Mouse (Mus musculus): Measurements from ENCODE around the gene Ntf5. TPM values are rescaled to one million over a fixed set of nuclear protein-coding genes. Genes with fewer than 3 reads are reported as not detected.
A peak's percentile ranks its signal among the peaks of the same experiment; 100 is the strongest.

The Ntf5 gene
- total RNA-seq, 2 experiments from 2014 or later = not detected

- intact Hi-C loops (cut with DNase I) = no loop called here
- DNase-seq (ENCODE audit: low spot score in 2 of 2) = no peak
These were observed 7.7 kb downstream of the Ntf5 start for GRCm38 (mm10) chr7:45421194-45421593.

GRCm38 (mm10) chr7:45426556-45426955 lies 13.1 kb downstream of the Ntf5 start:
- DNase-seq (ENCODE audit: low spot score in 2 of 2) = no peak

GRCm38 (mm10) chr7:45433835-45434202 lies 20.3 kb downstream of the Ntf5 start:
- intact Hi-C loops (cut with DNase I) = no loop called here
- no peak for DNase-seq (ENCODE audit: low spot score in 2 of 2)

More at GRCm38 (mm10) chr7:45426556-45426955, 13.1 kb downstream of the Ntf5 start:
- intact Hi-C loops (cut with DNase I) = no loop called here

- intact Hi-C loops (cut with DNase I) = no loop called here
- peak; percentile 100 for DNase-seq (ENCODE audit: low spot score in 2 of 2)
These were observed 20.9 kb downstream of the Ntf5 start, which contains the start of gene Gys1 for GRCm38 (mm10) chr7:45434203-45435015. TSS of gene Gys1 (plus strand) at chr7:45434844.

- intact Hi-C loops (cut with DNase I) = no loop called here
- DNase-seq (ENCODE audit: low spot score in 2 of 2) = no peak
These were observed 21.5 kb downstream of the Ntf5 start for GRCm38 (mm10) chr7:45435038-45435437.

DNA sequence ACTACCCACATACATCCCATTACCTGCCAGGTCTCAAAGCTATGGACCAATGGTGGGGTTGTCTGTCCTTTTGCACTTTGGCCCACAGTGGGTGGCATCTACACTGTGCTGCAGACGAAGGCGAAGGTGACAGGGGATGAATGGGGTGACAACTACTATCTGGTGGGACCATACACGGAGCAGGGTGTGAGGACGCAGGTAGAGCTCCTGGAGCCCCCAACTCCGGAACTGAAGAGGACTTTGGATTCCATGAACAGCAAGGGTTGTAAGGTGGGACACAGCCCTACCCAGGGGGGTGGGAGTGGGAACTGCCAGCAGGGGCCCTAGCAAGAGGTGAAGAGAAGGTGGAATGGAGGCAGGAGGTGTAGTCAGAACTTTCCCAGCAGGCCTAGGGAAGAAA lies 22.9 kb downstream of the Ntf5 start:
- no peak for DNase-seq (ENCODE audit: low spot score in 2 of 2)
- intact Hi-C loops (cut with DNase I) = no loop called here

DNA sequence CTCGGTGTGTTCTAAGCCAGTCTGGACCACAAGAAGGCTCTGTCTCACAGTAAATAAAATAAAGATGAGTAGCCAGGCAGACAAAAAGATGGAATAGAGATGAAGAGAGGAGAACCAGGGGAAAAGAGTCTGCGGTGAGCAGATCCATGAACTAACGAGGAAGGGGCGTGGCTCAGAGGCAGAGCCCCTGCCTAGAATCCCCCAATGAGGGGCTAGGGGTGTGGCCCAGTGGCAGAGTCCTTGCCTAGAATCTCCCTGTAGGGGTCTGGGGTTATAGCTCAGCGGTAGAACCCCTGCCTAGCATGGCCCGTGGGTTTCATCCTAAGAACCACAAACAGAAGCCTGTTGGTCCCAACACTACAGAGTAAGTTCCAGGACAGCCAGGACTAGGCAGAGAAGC lies 23.6 kb downstream of the Ntf5 start:
- intact Hi-C loops (cut with DNase I) = no loop called here
- DNase-seq (ENCODE audit: low spot score in 2 of 2) = no peak

GRCm38 (mm10) chr7:45437521-45438276 lies 24.2 kb downstream of the Ntf5 start, which contains the start of gene Ruvbl2:
TSS of gene Ruvbl2 (minus strand) at chr7:45438096.
- no peak for DNase-seq (ENCODE audit: low spot score in 2 of 2)
- intact Hi-C loops (cut with DNase I) = no loop called here

DNA sequence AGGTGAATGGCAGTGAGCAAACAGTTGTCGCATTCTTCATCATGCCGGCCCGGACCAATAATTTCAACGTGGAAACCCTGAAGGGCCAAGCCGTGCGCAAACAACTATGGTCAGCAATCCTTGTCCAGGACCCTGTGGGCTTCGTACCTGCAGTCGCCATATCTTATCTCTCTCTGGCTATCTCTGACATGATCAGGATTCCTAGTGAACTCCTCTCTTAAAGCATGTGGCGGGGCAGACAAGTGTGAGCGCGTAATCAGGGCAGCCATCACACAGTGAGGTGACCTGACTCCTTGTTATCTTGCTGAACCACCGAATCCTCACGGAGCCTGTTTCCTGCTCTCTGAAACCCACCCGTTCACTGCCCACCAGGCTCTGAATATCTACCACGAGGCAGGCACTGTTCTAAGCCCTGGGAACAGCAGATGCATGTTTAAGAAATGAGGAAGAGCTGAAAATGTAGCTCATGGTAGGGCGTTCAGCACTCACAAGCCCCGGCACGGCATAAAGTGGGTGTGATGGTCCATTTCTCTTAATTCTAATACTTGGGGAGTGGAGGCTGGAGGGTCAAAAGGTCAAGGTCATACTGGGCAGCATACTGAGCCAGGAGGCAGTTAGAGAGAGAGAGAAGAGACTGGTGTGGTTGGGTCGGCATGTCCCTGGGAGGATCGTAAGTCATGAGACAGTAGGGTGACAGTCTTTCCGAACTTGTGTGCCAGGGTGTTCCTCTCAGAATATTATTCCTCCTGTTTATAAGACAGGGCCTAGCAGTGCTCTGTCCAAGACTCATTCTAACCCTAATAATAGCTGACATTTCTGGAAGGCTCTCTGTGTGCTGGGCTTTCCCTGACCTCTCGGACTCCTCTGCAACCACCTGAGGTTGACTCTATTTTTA lies 30.3 kb downstream of the Ntf5 start:
- intact Hi-C loops (cut with DNase I) = no loop called here
- DNase-seq (ENCODE audit: low spot score in 2 of 2) = no peak

- intact Hi-C loops (cut with DNase I) = no loop called here
These were observed 33.1 kb downstream of the Ntf5 start for GRCm38 (mm10) chr7:45446589-45446988.

DNA sequence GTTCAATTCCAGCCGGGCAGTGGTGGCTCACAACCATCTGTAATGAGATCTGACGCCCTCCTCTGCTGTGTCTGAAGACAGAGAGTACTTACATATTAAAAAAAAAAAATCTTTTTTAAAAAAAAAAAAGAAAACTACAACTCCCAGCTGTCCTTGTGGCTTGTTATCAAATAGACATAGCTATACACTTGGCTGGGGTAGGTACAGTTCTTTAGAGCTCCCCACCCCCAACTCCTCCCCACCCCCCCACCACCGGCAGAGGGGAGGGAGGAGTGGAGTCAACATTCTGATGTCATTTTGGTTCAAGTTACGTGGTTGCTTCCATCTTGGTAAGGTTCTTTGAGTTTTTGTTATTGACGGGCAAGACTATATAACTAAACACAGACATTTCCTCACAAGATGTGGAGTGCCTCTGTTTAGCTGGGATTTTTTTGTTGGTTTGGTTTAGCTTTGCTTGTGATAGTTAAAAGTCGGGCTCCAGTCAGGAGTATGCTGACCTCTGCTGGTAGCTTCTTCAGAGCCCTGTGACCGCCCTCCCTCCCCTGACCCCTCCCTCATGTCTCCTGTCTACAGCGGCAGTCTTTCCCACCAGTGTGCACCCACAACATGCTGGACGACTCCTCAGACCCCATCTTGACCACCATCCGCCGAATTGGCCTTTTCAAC lies 34.0 kb downstream of the Ntf5 start:
- intact Hi-C loops (cut with DNase I) = no loop called here
- peak in 1 of 2 experiments; percentile 52 for DNase-seq (ENCODE audit: low spot score in 2 of 2)

More at GRCm38 (mm10) chr7:45446589-45446988, 33.1 kb downstream of the Ntf5 start:
- no peak for DNase-seq (ENCODE audit: low spot score in 2 of 2)

DNA sequence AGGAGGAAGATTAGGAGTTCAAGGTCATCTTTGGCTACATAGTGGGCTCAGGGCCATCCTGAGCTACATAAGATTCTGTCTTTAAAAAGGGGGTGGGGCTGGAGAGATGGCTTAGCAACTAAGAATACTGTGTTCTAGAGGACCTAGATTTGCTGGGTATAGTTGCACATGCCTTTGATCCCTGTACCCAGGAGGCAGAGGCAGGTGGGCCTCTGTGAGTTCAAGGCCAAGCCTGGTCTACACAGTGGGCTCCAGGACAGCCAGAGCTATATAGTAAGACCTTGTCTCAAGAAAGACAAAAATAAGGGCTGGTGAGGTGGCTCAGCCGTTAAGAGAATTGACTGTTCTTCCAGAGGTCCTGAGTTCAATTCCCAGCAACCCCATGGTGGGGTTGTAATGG lies 36.5 kb downstream of the Ntf5 start:
- intact Hi-C loops (cut with DNase I) = no loop called here
- no peak for DNase-seq (ENCODE audit: low spot score in 2 of 2)

- DNase-seq (ENCODE audit: low spot score in 2 of 2) = peak; percentile 92
- intact Hi-C loops (cut with DNase I) = no loop called here
These were observed 38.0 kb downstream of the Ntf5 start for GRCm38 (mm10) chr7:45451344-45451982.

GRCm38 (mm10) chr7:45454971-45455370 lies 41.5 kb downstream of the Ntf5 start:
- DNase-seq (ENCODE audit: low spot score in 2 of 2) = no peak
- intact Hi-C loops (cut with DNase I) = no loop called here

- intact Hi-C loops (cut with DNase I) = no loop called here
- DNase-seq (ENCODE audit: low spot score in 2 of 2) = no peak
These were observed 42.6 kb downstream of the Ntf5 start for GRCm38 (mm10) chr7:45455932-45456696.

GRCm38 (mm10) chr7:45456721-45457203 lies 43.3 kb downstream of the Ntf5 start:
- intact Hi-C loops (cut with DNase I) = no loop called here
- no peak for DNase-seq (ENCODE audit: low spot score in 2 of 2)

DNA sequence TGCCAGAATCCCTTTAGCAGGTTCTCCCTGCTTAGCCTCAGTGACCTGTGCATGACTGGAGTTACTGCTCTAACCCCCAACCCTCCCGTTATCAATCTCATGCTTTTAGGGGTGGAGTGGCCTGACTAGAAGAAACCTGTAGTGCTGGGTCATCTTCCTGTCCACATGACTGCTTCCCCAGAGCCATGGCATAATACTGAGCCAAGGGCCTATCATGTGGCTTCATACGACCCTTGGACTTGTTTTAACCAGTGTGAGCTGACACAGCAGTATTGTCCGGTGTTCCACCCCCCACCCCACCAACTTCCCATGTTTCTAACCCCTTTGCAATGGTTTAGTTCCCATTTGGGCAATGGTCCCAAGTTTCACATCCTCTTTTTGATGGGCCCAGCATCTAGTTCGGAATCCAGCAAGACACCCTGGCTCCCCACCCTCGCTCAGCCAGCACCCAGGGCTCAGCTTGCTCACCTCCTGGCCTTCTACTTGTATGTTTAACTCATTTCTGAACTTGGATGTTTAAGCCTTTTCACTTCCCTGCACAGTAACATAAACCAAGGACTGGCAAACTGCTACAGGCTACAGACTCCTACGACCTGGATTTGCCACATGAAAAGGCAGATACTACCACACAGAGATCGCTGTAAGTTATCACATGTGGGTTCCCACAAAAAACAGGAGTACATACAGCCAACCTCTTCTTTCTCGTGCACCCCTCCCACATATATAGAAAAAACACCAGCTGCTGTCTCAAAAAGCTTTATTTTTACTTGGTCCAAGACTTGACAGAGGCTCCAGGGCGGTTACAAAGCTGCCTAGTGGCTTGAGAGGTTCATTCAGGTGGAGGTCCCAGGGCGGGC lies 43.9 kb downstream of the Ntf5 start:
- peak in 1 of 2 experiments; percentile 61 for DNase-seq (ENCODE audit: low spot score in 2 of 2)
- intact Hi-C loops (cut with DNase I) = no loop called here
